Mouse (Mus musculus): Measurements from ENCODE around the gene Tssk2.

The Tssk2 gene

DNA sequence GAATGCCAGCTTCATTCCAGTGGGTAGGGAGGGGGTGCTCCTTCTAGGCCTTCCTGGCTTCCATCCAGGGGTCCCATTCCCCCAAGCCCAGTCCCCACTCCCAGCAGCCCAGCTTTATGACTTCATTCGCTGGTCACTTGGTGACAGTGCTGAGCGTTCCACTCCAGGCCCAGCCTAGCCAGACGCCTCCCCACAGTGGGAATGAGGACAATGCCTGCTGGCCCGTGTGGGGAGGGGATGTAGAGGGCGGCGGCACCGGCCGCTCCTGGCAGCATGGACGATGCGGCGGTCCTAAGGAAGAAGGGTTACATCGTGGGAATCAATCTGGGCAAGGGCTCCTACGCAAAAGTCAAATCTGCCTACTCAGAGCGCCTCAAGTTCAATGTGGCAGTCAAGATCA, at the start of gene Tssk2, which contains the start of gene Dgcr2:
Tssk2 (plus strand) TSS at position 176 of the 400 bp plus-strand sequence.
Dgcr2 (minus strand) TSS at position 101 of the 400 bp plus-strand sequence.
- no peak for DNase-seq

DNA sequence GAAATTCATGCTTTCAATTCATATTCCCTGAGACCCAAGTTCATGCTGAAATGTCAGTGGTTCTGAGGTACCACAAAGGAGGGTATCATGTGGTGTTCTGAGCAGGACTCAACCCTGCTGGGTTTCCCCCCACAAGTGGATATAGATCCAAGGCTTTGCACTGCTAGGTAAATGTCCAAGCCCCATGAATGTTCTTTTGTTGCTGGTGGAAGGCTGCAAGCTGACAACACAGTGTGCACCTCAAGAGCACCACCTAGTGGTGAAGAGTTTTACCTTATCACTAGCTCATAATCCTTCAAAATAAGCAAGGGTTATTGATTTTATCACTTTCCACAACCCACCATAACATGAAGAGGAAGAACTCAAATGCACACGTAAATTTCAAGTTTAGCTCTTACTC, 49.5 kb upstream of the Tssk2 start:
- peak; percentile 67 for DNase-seq

DNA sequence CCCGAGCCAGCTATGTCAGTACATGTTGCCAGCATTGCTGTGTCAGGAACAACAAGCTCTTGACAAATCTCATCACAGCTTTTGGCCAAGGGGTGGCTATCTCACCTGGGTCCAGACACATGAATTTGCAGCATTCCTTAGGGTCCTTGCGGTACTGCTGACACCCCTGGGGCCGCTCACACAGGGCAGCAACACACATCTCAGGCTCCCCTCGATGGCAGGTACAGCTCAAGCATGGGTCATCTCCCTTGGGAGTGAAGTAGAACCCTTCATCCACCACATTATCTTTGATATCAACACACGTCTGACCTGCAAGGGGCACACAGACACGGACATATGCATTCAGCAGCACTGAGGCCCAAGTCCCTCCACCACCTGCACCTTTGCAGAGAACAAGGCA, 49.0 kb upstream of the Tssk2 start:
- no peak for DNase-seq

- DNase-seq = no peak
Measured at GRCm38 (mm10) chr16:17851331-17851730, 47.1 kb upstream of the Tssk2 start.

DNA sequence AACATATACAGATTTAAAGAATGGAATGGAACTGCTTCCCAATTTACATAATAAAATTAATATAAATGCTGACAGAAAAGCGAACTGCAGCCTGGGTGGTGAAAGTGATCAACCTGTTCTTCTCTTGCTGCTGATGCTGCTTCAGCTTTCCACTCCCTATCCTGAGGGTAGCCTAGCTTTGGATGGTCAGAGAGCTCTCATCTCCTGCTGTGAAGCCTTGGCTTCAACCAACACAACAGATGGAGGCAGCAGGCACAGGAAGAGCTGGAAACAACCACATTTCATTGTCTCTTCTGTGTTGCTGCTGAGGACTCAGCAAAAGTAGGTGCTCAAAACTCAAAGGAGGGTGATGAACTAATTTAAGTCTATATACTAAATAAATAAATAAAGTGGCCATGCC, 46.6 kb upstream of the Tssk2 start:
- no peak for DNase-seq

GRCm38 (mm10) chr16:17853263-17853662, 45.2 kb upstream of the Tssk2 start:
- DNase-seq = no peak

- no peak for DNase-seq
Measured at GRCm38 (mm10) chr16:17857157-17857556, 41.3 kb upstream of the Tssk2 start.

DNA sequence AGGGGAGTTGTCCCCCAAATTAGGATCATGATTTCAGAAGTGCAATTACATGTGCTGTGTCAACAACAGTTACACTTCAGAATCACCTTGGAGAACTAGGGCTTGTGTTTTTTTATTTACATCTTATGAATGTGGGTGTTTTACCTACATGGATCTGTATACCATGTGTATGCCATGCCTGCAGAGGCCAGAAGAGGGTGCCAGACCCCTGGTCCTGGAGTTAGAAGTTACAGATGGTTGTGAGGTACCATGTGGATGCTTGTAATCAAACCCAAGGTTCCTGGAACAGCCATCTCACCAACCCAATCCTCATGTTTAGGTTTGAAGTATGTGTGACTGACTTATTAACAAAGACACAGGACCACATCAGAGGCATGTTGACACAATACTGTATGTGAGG, 39.8 kb upstream of the Tssk2 start:
- DNase-seq = peak; percentile 54

GRCm38 (mm10) chr16:17865293-17865692, 33.1 kb upstream of the Tssk2 start:
- no peak for DNase-seq

- peak; percentile 20 for DNase-seq
Measured at GRCm38 (mm10) chr16:17865770-17866169, 32.7 kb upstream of the Tssk2 start.

- no peak for DNase-seq
Measured at GRCm38 (mm10) chr16:17871248-17871647, 27.2 kb upstream of the Tssk2 start.

GRCm38 (mm10) chr16:17872995-17873394, 25.4 kb upstream of the Tssk2 start:
- no peak for DNase-seq

DNA sequence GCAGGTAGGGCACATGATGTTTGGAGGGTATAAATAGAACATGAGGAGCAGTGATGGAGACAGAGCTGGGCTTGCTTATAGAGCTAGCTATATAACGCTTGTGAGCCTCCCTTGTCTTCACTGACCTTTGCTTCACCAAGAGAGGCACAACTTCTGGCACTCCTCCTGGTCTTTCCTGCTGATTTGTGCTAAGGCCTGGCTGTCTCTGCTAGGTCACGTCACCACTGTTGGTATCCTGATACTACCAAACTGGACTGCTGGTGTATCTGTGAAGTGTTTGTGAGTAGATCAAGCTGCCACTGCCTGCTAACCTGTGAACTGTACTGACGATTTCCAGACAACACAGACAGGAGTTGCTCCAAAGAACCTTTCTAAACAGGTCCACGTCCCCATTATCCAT, 23.3 kb upstream of the Tssk2 start:
- no peak for DNase-seq

- DNase-seq = no peak
Measured at GRCm38 (mm10) chr16:17876096-17876495, 22.3 kb upstream of the Tssk2 start.

DNA sequence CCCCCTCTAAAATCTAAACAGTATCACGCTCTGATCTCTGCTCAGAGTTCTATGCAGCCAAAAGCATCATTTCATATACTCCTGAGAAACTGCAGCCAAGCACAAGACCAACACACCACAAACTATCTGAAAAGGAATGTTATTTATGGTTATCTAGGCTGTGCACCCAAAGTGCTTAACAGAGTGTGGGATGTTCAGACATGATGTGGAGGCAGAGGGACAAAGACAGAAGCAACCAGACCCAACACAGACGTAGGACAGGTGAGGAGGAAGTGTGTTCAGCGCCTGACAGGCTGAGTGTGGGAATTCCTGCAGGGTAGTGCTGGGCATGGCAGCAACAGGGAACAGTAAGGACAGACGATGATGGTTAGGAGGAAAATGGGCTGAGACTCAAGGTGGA, 18.9 kb upstream of the Tssk2 start:
- no peak for DNase-seq

- no peak for DNase-seq
Measured at GRCm38 (mm10) chr16:17882196-17882595, 16.2 kb upstream of the Tssk2 start.

GRCm38 (mm10) chr16:17884116-17884515, 14.3 kb upstream of the Tssk2 start:
- DNase-seq = no peak

GRCm38 (mm10) chr16:17889689-17890341, 8.6 kb upstream of the Tssk2 start:
- no peak for DNase-seq

GRCm38 (mm10) chr16:17890342-17890727, 8.1 kb upstream of the Tssk2 start:
- no peak for DNase-seq

GRCm38 (mm10) chr16:17890917-17891566, 7.4 kb upstream of the Tssk2 start:
- DNase-seq = peak; percentile 91

- DNase-seq = peak; percentile 100
Measured at GRCm38 (mm10) chr16:17891567-17891959, 6.9 kb upstream of the Tssk2 start, which contains the start of gene Gm20518. Gm20518 (minus strand) TSS chr16:17891671.

DNA sequence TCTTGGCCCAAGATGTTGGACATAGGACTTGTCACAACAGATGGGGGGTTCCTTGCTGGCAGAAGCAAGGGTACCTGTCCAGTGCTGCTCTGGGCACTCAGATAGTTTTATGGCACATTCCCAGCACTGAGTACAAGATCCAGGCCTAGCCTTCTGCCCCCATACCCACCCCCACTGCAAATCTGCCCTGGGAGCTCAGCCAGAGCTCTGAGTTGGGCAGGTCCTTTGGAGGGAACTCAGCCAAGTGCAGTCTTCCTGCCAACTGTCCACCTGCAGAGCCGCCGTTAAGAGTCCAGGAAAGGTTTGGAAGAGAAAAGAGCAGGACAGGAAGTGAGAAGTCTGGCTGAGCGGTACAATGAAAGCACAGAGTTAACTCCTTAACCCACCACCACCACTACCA, 5.8 kb upstream of the Tssk2 start:
- DNase-seq = peak; percentile 78

DNA sequence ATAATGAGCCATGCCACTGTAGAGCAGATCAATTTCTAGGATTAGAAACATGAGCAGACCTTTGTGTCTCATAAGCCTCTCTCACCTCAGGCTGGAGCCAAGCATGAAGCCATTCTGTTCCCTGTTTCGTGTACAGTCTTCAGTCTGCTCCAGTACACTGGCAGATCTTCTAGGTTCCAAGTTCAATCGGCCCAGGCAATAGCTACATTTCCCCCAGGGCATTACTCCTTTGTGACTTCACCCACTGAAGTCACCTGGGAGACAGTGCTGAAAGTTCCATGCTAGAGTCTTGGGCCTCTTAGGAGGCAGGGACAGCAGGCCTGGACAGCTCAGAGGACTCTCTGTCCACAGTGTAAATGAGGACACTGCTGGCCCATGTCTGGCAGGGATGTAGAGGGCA, 4.5 kb upstream of the Tssk2 start, which contains the start of gene Tssk1:
Tssk1 (plus strand) TSS at position 301 of the 400 bp plus-strand sequence.
- no peak for DNase-seq

DNA sequence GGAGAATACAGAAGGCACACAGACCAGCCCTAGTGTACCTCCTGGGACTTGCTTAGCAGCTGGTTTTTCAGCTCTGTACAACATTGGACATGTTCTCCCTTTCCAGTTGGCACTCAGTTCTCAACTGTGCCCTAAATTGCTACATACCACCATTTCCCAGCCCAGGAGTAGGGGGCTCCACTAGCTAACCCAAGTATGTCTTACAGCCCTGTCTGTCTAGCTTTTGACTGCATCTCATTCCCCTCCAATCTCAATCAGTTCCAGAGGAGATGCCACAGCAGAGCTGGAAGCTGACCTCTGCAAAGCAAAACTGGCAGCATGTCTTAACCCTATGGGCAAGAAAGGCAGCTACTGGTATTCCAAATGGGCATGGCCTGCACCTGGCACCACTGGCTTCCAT, 2.3 kb upstream of the Tssk2 start:
- DNase-seq = no peak

Data from kidney, postnatal 10 days (tissue).